Mouse (Mus musculus) heart, adult 2 months (tissue): ENCODE data around the gene Patj.

ENCODE experiments used
- CTCF ChIP-seq: fragments of 200-600 bp; IDR thresholded peaks from 2 replicates; pipeline ENCODE4 v1.8.1; 2022; ENCODE audit warnings: antibody characterized with exemption, mild to moderate bottlenecking, moderate library complexity
- EP300 ChIP-seq: fragments of 200-500 bp; IDR thresholded peaks from 2 replicates; pipeline ENCODE4 v1.6.1; 2011; ENCODE audit warnings: low read depth, low read length, control low read depth; ENCODE audit not compliant: insufficient read depth
- POLR2A ChIP-seq: fragments of 200-500 bp; IDR thresholded peaks from 2 replicates; pipeline ENCODE4 v1.6.1; 2011; ENCODE audit warnings: mild to moderate bottlenecking, low read depth, low read length, control low read depth; ENCODE audit not compliant: insufficient read depth

- TF ChIP-seq CTCF (no peak), POLR2A (no peak), EP300 (no peak)
These were observed 124.9 kb downstream of the Patj start for GRCm38 (mm10) chr4:98520492-98520891.
